Mouse (Mus musculus) spleen, postnatal 4 days (tissue): ENCODE data around the gene Krtap12-1.
"Not testable (repeated sequence)": the region's sequence is repeated elsewhere in the genome, so short reads cannot be mapped to it uniquely, and the experiment has no call there.

Experiments used
- DNase-seq, 2 experiments: peaks; one replicate each; pipeline ENCODE4 v3.0.0; 2022; ENCODE audit warnings: low spot score in 2 of 2

Gene Krtap12-1

GRCm38 (mm10) chr10:77720299-77720698 is at the start of gene Krtap12-1:
TSS of gene Krtap12-1 (plus strand) at chr10:77720599.
- DNase-seq, result not testable (repeated sequence)

- no peak for DNase-seq
Observed at GRCm38 (mm10) chr10:77670710-77671109, 49.7 kb upstream of the Krtap12-1 start.

GRCm38 (mm10) chr10:77671519-77671918 is 48.9 kb upstream of the Krtap12-1 start:
- DNase-seq, result no peak

DNA sequence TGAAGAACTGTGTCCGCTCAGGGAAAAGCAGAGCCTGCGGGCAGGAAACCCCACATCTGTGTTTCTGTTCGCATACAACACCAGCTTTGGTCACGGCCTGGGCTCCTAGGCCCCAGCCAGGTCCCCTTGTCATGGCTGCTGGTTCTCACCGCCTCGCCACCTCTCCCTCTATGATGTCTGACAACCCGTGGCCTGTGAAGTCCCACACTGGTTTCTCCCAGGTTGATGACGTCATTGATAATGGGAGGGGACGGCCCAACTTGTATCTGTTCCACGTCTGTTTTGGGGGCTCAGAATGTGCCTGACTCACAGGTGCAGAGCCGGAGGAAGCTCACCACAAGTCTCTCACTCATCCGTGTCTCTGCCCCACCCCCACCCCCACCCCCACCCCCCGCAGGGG is 46.6 kb upstream of the Krtap12-1 start:
- DNase-seq, result no peak

DNA sequence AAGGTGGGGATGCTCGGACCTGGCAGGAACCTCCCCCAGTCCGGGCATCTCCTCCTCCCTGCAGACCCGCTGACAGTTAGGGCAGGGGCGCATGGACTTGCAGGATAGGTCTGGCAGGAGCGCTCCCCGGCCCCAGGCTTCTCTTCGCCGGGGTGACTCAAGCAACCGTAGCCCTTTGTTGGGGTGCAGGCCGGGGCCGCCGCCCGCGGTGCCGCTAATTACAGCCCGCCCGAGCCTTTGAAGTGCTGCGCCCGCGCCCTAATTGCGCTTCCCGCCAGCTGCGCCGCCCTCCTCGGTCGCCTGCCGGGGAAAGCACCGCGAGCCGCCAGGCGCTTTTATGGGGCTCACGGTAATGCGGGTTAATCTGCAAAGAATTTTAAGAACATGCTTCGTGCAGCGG is 42.8 kb upstream of the Krtap12-1 start:
- no peak for DNase-seq

GRCm38 (mm10) chr10:77682994-77683393 is 37.4 kb upstream of the Krtap12-1 start:
- no peak for DNase-seq

DNA sequence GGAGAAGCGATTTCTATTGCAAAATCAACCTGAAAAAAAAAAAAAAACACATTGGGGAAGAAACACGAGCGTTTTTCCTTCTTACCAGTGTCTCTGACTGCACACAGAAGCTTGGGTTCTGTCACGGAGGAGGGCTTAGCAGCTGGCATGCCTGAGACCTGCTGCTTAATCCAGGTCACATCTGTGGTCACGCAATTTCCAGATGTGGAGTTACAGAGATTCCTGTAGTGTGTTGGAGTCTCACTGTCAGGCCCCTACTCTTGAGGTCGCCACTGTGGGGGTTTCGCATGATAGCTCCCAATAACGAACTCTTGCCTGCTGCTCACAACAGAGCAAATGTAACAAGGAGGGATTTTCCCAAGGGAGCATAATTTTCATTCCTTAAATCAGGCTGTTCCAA is 36.2 kb upstream of the Krtap12-1 start:
- DNase-seq, result no peak

DNA sequence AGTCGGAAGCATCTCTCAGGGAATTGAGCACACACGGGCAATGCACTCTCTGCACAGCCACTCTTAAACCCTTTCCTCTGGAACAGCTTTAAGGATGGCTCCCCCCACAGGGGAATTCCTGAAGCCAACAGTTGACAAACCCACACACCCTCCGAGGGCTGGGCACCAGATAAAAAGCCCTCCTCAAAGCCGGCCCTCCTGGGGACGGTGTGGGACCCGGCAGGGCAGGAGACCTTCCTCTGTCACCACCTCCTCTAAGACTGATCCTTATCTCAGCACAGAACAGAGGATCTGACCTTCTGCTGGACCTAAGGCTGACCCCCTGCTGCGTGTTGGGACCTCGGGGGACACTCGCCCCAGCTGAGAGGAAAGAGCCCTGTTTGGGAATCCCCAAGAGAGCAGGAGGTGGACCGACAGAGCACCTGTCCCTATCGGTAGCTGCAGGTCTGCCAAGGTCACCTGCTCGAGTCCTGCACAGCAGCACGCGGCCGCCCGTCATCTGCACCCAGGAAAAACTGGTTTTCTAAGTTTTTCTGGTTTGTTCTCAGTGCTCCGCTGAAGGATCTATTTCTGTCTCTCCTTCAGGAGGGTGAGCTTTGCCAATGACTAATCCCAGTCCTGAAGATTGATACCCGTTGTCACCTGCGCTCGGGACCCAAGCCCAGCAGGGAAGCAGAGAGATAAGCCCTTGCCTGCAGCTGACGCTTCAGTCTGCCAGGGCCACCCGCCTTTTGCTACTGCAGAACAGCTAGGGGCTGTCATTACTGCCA is 34.3 kb upstream of the Krtap12-1 start, which contains the start of gene Tspear:
Gene Tspear (plus strand): TSS at position 675 of the 770 bp plus-strand sequence.
- DNase-seq, result no peak

- DNase-seq, result no peak
Observed at GRCm38 (mm10) chr10:77687021-77687420, 33.4 kb upstream of the Krtap12-1 start.

- DNase-seq, result not testable (repeated sequence)
Observed at GRCm38 (mm10) chr10:77690356-77690807, 30.0 kb upstream of the Krtap12-1 start, which contains the start of gene Gm19402. TSS of gene Gm19402 (minus strand) at chr10:77690757.

GRCm38 (mm10) chr10:77697133-77697532 is 23.3 kb upstream of the Krtap12-1 start, which contains the start of gene Gm9508:
TSS of gene Gm9508 (minus strand) at chr10:77697233.
- no peak for DNase-seq

GRCm38 (mm10) chr10:77706326-77706725 is 14.1 kb upstream of the Krtap12-1 start, which contains the start of gene Gm10272:
TSS of gene Gm10272 (plus strand) at chr10:77706626.
- DNase-seq, result no peak

DNA sequence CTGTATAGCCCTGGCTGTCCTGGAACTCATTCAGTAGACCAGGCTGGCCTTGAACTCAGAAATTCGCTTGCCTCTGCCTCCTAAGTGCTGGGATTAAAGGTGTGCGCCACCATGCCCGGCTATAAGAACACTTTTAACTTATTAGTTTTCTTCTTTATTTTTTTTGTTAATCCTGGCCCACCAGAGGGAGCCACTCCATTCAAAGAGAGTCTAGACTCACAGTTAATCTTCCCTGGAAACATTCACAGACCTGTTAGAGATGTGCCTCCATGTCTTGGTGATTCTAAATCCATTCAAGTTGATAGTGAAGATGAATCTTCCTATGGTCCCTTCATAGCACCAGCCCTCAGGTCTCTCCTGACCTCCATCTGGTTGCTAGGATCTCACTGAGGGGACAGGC is 10.6 kb upstream of the Krtap12-1 start:
- DNase-seq, result no peak

DNA sequence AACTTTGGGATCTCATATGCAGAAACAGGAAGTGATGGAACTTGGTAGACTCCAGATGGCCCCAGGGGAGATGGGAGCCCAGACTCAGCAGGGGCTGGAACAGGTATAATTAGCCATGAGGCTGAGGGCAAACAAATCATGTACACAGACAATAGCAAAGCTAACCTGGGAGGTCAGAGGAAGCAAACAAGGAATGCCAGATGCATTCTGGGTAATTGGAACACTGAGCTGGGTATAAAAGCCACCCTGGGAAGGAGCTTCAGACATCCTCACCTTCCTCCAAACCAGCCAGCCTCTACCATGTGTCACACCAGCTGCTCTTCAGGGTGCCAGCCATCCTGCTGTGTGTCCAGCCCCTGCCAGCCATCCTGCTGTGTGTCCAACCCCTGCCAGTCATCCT is 9.2 kb upstream of the Krtap12-1 start, which contains the start of gene Gm10024:
Gene Gm10024 (plus strand): TSS at position 301 of the 400 bp plus-strand sequence.
- DNase-seq, result not testable (repeated sequence)

DNA sequence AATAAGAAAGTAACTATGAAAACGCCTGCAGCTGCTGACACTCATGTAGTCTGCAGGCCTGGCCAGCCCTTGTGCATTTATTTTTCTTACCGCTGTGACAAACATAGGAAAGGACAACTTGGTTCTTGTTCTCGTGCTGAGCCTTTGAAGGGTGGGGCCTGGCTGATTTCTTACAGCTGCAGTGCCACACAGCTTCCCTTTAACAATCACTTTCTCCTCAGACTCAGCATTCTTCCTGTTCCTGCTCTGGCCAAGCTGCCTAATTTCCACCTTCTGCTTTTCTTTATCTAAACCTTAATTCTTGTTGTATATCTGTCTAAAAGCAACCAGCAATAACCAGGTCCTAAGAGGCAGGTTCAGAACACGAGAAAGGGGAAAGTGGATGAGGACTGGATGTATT is 6.7 kb upstream of the Krtap12-1 start:
- DNase-seq, result no peak

DNA sequence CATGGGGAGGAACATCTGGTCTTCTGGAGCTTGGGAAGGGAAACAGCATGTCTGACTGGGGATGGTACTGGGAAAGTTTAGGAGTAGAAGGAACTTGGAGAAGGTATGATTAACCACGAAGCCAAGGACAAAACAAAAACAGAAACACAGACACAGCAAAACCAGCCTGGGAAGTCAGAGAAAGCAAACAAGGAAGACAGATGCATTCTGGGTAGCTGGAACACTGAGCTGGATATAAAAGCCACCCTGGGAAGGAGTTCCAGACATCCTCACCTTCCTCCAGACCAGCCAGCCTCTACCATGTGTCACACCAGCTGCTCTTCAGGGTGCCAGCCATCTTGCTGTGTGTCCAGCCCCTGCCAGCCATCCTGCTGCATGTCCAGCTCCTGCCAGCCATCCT is 4.9 kb upstream of the Krtap12-1 start, which contains the start of gene Gm10142:
Gene Gm10142 (plus strand): TSS at position 301 of the 400 bp plus-strand sequence.
- no peak for DNase-seq

- no peak for DNase-seq
Observed at GRCm38 (mm10) chr10:77724855-77725254, 4.5 kb downstream of the Krtap12-1 start.

DNA sequence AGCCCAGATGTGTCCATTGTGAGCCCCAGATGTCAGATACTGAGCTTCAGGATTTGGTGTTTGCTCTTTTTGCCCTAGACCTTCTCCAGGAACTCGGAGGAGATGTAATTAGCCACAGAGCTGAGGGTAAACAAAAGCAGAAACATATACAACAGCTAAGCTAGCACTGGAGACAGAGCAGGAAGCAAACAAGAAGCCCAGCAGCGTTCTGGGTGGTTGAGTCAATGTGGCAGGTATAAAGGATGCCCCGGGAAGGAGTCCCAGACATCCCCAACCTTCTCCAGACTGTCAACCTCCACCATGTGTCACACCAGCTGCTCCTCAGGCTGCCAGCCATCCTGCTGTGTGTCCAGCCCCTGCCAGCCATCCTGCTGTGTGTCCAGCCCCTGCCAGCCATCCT is 5.8 kb downstream of the Krtap12-1 start, which contains the start of gene Gm10100:
Gene Gm10100 (plus strand): TSS at position 301 of the 400 bp plus-strand sequence.
- DNase-seq, result no peak

DNA sequence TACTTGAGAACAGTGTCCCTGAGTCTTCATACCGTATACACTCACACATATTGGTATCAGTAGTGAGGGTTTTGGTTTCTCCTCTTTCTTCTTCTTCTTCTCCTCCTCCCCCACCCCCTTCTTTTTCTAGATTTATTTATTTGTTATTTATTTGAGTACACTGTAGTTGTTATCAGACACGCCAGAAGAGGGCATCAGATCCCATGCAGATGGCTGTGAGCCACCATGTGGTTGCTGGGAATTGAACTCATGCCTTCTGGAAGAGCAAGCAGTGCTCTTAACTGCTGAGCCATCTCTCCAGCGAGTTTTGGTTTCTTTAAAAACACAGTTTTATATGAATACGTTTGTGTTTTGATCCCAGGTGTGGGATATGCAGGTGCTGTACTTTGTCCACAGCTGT is 7.9 kb downstream of the Krtap12-1 start:
- DNase-seq, result no peak

GRCm38 (mm10) chr10:77729241-77729640 is 8.8 kb downstream of the Krtap12-1 start:
- no peak for DNase-seq

DNA sequence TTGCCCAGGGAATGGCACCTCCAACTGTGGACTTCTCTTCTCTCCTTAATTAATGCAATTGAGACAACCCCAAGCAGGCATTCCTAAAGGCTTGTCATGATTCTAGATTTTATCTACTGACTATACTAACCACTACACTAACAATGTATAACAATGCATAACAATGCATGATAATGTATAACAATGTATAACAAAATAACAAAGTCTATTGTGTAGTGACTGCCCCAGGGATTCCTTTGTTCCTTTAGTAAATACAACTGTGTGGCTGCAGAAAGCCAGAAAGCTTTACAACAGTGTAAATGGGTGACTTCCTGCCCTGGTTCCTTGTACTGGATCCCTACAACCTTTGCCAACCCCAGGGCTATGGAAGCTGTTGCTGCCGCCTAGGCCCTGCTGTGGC is 15.5 kb downstream of the Krtap12-1 start:
- no peak for DNase-seq

DNA sequence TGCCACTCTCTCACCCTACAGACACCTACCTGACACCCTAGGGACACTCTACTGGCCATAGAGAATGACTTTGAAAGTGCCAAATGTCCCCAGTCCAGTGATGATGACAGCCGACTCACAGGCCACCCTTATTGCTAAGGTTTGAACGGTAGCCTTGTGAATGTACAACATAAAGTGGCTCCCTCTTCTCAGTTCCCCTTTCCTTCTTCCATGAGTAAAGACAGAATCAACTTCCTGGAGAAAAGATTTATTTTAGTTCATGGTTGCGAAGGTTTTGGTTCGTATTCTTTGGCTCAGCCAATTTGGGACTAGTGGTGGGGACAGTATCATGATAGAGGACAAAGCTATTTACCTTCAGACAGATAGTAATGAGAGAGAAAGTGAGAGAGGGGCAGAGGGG is 18.5 kb downstream of the Krtap12-1 start:
- no peak for DNase-seq
